Mouse (Mus musculus): ENCODE data around the gene Gng8. TPM values are rescaled to one million over a fixed set of nuclear protein-coding genes. Genes with fewer than 3 reads are reported as not detected.

Gene Gng8
- polyA plus RNA-seq, 1 experiment from 2014 or later = 4.5 TPM

GRCm38 (mm10) chr7:16851636-16852035, 40.0 kb upstream of the Gng8 start:
- 0 out of 2 replicates have a peak, but pooled peaks cover 2% of the 10 kb centered on the region for H3K4me1 ChIP-seq (replicated peaks; ENCODE audit: control insufficient read depth, insufficient read depth, low read length)

GRCm38 (mm10) chr7:16853302-16853831, 38.2 kb upstream of the Gng8 start:
- H3K27me3 ChIP-seq (replicated peaks; ENCODE audit: control insufficient read depth, insufficient read depth, low read length) = no peaks in the 10 kb centered on the region
- ATAC-seq = no peak
- no peaks in the 10 kb centered on the region for H3K9me3 ChIP-seq (ENCODE audit: control insufficient read depth, low read length)
- H3K9ac ChIP-seq (replicated peaks; ENCODE audit: low read depth, low read length) = no peak overlapping the region
- 81% methylated on average over 14 of the region's 14 CpGs for WGBS
- no peak overlapping the region for H3K4me2 ChIP-seq (ENCODE audit: low read length)
- peaks cover 9% of the 10 kb centered on the region for H3K36me3 ChIP-seq (ENCODE audit: control insufficient read depth, insufficient read depth)
- H3K4me1 ChIP-seq (replicated peaks; ENCODE audit: control insufficient read depth, insufficient read depth, low read length) = 0 out of 2 replicates have a peak, but pooled peaks cover 2% of the 10 kb centered on the region
- no peak overlapping the region for H3K27ac ChIP-seq (ENCODE audit: low read length)
- no peak overlapping the region for H3K4me3 ChIP-seq (replicated peaks; ENCODE audit: low read length)

More at GRCm38 (mm10) chr7:16851636-16852035, 40.0 kb upstream of the Gng8 start:
- 95% methylated on average over 4 of the region's 4 CpGs for WGBS
- no peaks in the 10 kb centered on the region for H3K27me3 ChIP-seq (replicated peaks; ENCODE audit: control insufficient read depth, insufficient read depth, low read length)
- peaks cover 6% of the 10 kb centered on the region for H3K36me3 ChIP-seq (ENCODE audit: control insufficient read depth, insufficient read depth)
- H3K4me3 ChIP-seq (replicated peaks; ENCODE audit: low read length) = no peak overlapping the region
- H3K9me3 ChIP-seq (ENCODE audit: control insufficient read depth, low read length) = no peaks in the 10 kb centered on the region
- ATAC-seq = no peak
- H3K27ac ChIP-seq (ENCODE audit: low read length) = no peak overlapping the region
- H3K4me2 ChIP-seq (ENCODE audit: low read length) = no peak overlapping the region
- no peak overlapping the region for H3K9ac ChIP-seq (replicated peaks; ENCODE audit: low read depth, low read length)

- no peak overlapping the region for H3K4me2 ChIP-seq (ENCODE audit: low read length)
- H3K9me3 ChIP-seq (ENCODE audit: control insufficient read depth, low read length) = no peaks in the 10 kb centered on the region
- no peak overlapping the region for H3K4me3 ChIP-seq (replicated peaks; ENCODE audit: low read length)
- H3K9ac ChIP-seq (replicated peaks; ENCODE audit: low read depth, low read length) = no peak overlapping the region
- no peak overlapping the region for H3K27ac ChIP-seq (ENCODE audit: low read length)
- no peaks in the 10 kb centered on the region for H3K4me1 ChIP-seq (replicated peaks; ENCODE audit: control insufficient read depth, insufficient read depth, low read length)
- no peaks in the 10 kb centered on the region for H3K27me3 ChIP-seq (replicated peaks; ENCODE audit: control insufficient read depth, insufficient read depth, low read length)
- no peak for ATAC-seq
- peaks cover 7% of the 10 kb centered on the region for H3K36me3 ChIP-seq (ENCODE audit: control insufficient read depth, insufficient read depth)
- WGBS = 20% methylated on average over 17 of the region's 17 CpGs
Measured at GRCm38 (mm10) chr7:16858336-16858735, 33.2 kb upstream of the Gng8 start.

GRCm38 (mm10) chr7:16859902-16860651, 31.5 kb upstream of the Gng8 start:
- Histone ChIP-seq H3K4me2 (ENCODE audit: low read length) (no peak overlapping the region), H3K9me3 (ENCODE audit: control insufficient read depth, low read length) (no peaks in the 10 kb centered on the region), H3K4me1 (replicated peaks; ENCODE audit: control insufficient read depth, insufficient read depth, low read length) (no peaks in the 10 kb centered on the region), H3K4me3 (replicated peaks; ENCODE audit: low read length) (no peak overlapping the region), H3K36me3 (ENCODE audit: control insufficient read depth, insufficient read depth) (peaks cover 7% of the 10 kb centered on the region), H3K27ac (ENCODE audit: low read length) (no peak overlapping the region), H3K27me3 (replicated peaks; ENCODE audit: control insufficient read depth, insufficient read depth, low read length) (no peaks in the 10 kb centered on the region), H3K9ac (replicated peaks; ENCODE audit: low read depth, low read length) (no peak overlapping the region)
- no peak for ATAC-seq
- WGBS = 26% methylated on average over 5 of the region's 5 CpGs

GRCm38 (mm10) chr7:16867488-16867887, 24.1 kb upstream of the Gng8 start:
- peaks cover 6% of the 10 kb centered on the region for H3K36me3 ChIP-seq (ENCODE audit: control insufficient read depth, insufficient read depth)
- no peaks in the 10 kb centered on the region for H3K9me3 ChIP-seq (ENCODE audit: control insufficient read depth, low read length)
- 88% methylated on average over 3 of the region's 3 CpGs for WGBS
- no peak for ATAC-seq
- no peaks in the 10 kb centered on the region for H3K27me3 ChIP-seq (replicated peaks; ENCODE audit: control insufficient read depth, insufficient read depth, low read length)
- H3K4me2 ChIP-seq (ENCODE audit: low read length) = no peak overlapping the region
- peaks cover 6% of the 10 kb centered on the region for H3K4me1 ChIP-seq (replicated peaks; ENCODE audit: control insufficient read depth, insufficient read depth, low read length)
- no peak overlapping the region for H3K9ac ChIP-seq (replicated peaks; ENCODE audit: low read depth, low read length)
- H3K27ac ChIP-seq (ENCODE audit: low read length) = no peak overlapping the region
- H3K4me3 ChIP-seq (replicated peaks; ENCODE audit: low read length) = no peak overlapping the region

GRCm38 (mm10) chr7:16869497-16869896, 22.1 kb upstream of the Gng8 start:
- H3K9ac ChIP-seq (replicated peaks; ENCODE audit: low read depth, low read length) = peak overlapping the region; percentile 52
- peaks cover 11% of the 10 kb centered on the region for H3K4me1 ChIP-seq (replicated peaks; ENCODE audit: control insufficient read depth, insufficient read depth, low read length)
- H3K4me3 ChIP-seq (replicated peaks; ENCODE audit: low read length) = peak overlapping the region; percentile 42
- H3K36me3 ChIP-seq (ENCODE audit: control insufficient read depth, insufficient read depth) = peaks cover 6% of the 10 kb centered on the region
- no peaks in the 10 kb centered on the region for H3K27me3 ChIP-seq (replicated peaks; ENCODE audit: control insufficient read depth, insufficient read depth, low read length)
- peak; percentile 99 for ATAC-seq
- H3K27ac ChIP-seq (ENCODE audit: low read length) = peak overlapping the region; percentile 72
- 7% methylated on average over 16 of the region's 16 CpGs for WGBS
- peak overlapping the region; percentile 55 for H3K4me2 ChIP-seq (ENCODE audit: low read length)
- H3K9me3 ChIP-seq (ENCODE audit: control insufficient read depth, low read length) = no peaks in the 10 kb centered on the region

- Histone ChIP-seq H3K4me3 (replicated peaks; ENCODE audit: low read length) (no peak overlapping the region), H3K4me1 (replicated peaks; ENCODE audit: control insufficient read depth, insufficient read depth, low read length) (peaks cover 23% of the 10 kb centered on the region), H3K4me2 (ENCODE audit: low read length) (no peak overlapping the region), H3K27me3 (replicated peaks; ENCODE audit: control insufficient read depth, insufficient read depth, low read length) (no peaks in the 10 kb centered on the region), H3K36me3 (ENCODE audit: control insufficient read depth, insufficient read depth) (no peaks in the 10 kb centered on the region), H3K9me3 (ENCODE audit: control insufficient read depth, low read length) (no peaks in the 10 kb centered on the region), H3K9ac (replicated peaks; ENCODE audit: low read depth, low read length) (no peak overlapping the region), H3K27ac (ENCODE audit: low read length) (no peak overlapping the region)
- 83% methylated on average over 10 of the region's 10 CpGs for WGBS
- no peak for ATAC-seq
Measured at GRCm38 (mm10) chr7:16871600-16871999, 20.0 kb upstream of the Gng8 start.

GRCm38 (mm10) chr7:16872478-16872877, 19.1 kb upstream of the Gng8 start:
- WGBS = 92% methylated on average over 9 of the region's 9 CpGs
- Histone ChIP-seq H3K4me1 (replicated peaks; ENCODE audit: control insufficient read depth, insufficient read depth, low read length) (peaks cover 30% of the 10 kb centered on the region), H3K36me3 (ENCODE audit: control insufficient read depth, insufficient read depth) (no peaks in the 10 kb centered on the region), H3K4me3 (replicated peaks; ENCODE audit: low read length) (no peak overlapping the region), H3K27me3 (replicated peaks; ENCODE audit: control insufficient read depth, insufficient read depth, low read length) (no peaks in the 10 kb centered on the region), H3K9me3 (ENCODE audit: control insufficient read depth, low read length) (no peaks in the 10 kb centered on the region), H3K4me2 (ENCODE audit: low read length) (no peak overlapping the region), H3K27ac (ENCODE audit: low read length) (no peak overlapping the region), H3K9ac (replicated peaks; ENCODE audit: low read depth, low read length) (no peak overlapping the region)
- no peak for ATAC-seq

- no peak for ATAC-seq
- no peak overlapping the region; the same call in 1 of the 2 replicates for H3K4me2 ChIP-seq (ENCODE audit: low read length)
- H3K36me3 ChIP-seq (ENCODE audit: control insufficient read depth, insufficient read depth) = no peaks in the 10 kb centered on the region
- H3K4me1 ChIP-seq (replicated peaks; ENCODE audit: control insufficient read depth, insufficient read depth, low read length) = peaks cover 30% of the 10 kb centered on the region
- no peak overlapping the region for H3K4me3 ChIP-seq (replicated peaks; ENCODE audit: low read length)
- 92% methylated on average over 4 of the region's 4 CpGs for WGBS
- no peaks in the 10 kb centered on the region for H3K27me3 ChIP-seq (replicated peaks; ENCODE audit: control insufficient read depth, insufficient read depth, low read length)
- no peaks in the 10 kb centered on the region for H3K9me3 ChIP-seq (ENCODE audit: control insufficient read depth, low read length)
- no peak overlapping the region for H3K27ac ChIP-seq (ENCODE audit: low read length)
- no peak overlapping the region for H3K9ac ChIP-seq (replicated peaks; ENCODE audit: low read depth, low read length)
Measured at GRCm38 (mm10) chr7:16873392-16873791, 18.2 kb upstream of the Gng8 start.
